Mouse (Mus musculus) bone marrow, adult 2 months (tissue): Measurements from ENCODE around the gene Htr7.

Source experiments
- CTCF ChIP-seq: fragments of 200-500 bp; IDR thresholded peaks from 2 replicates; pipeline ENCODE4 v1.5.1; 2011; ENCODE audit warnings: low read length, control low read depth; ENCODE audit not compliant: control insufficient read depth, insufficient read depth
- POLR2A ChIP-seq: fragments of 200-500 bp; IDR thresholded peaks from 2 replicates; pipeline ENCODE4 v1.6.1; 2011; ENCODE audit warnings: low read depth, mild to moderate bottlenecking, control low read depth, low read length, borderline replicate concordance; ENCODE audit not compliant: control insufficient read depth

- TF ChIP-seq CTCF (no peak), POLR2A (no peak)
Measured at GRCm38 (mm10) chr19:36006277-36006676, 51.0 kb downstream of the Htr7 start.
